Mouse (Mus musculus): ENCODE results near the gene Trim63.

Gene Trim63

GRCm38 (mm10) chr4:134298626-134299497 is 16.1 kb upstream of the Trim63 start:
- no peak for DNase-seq (ENCODE audit: low read depth, low spot score)

GRCm38 (mm10) chr4:134299498-134299810 is 15.5 kb upstream of the Trim63 start:
- no peak for DNase-seq (ENCODE audit: low read depth, low spot score)

DNA sequence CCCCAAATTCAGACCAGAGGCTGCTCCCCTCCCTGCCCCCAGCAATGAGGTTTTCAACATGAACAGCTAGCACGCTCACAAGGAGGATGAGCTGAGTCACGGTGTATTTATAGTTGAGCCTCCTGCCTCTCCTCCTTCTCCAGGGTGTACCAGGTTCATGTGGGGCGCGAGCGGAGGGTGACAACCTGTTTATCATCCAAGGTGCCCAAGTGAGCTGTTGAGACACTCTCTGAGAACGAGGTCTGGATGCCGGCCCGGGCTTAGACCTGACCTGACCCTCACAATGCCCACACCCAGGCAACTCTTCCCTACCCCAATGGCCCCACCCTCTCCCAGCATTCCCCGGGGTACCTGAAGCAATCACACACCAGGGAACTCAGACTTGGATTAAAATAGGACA is 14.6 kb upstream of the Trim63 start:
- DNase-seq (ENCODE audit: low read depth, low spot score), result no peak

- no peak for DNase-seq (ENCODE audit: low read depth, low spot score)
Measured at GRCm38 (mm10) chr4:134302084-134302483, 12.8 kb upstream of the Trim63 start.

DNA sequence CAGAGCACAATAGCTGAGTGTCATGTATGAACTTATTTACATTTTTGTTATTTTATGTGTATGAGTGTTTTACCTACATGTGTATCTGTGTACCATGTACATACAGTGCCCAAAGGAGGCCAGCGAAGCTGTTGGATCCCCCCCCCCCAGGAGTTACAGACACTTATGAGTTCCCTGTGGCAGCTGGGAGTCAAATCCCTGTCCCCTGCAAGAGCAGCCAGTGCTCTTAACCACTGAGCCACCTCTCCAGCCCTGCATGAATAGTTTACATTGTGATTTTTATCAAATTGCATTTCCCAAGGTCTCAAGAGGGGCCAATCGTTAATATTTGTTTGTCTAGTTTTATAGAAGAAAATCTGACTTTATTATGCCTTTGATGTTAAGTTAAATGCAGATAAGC is 8.0 kb upstream of the Trim63 start:
- no peak for DNase-seq (ENCODE audit: low read depth, low spot score)

DNA sequence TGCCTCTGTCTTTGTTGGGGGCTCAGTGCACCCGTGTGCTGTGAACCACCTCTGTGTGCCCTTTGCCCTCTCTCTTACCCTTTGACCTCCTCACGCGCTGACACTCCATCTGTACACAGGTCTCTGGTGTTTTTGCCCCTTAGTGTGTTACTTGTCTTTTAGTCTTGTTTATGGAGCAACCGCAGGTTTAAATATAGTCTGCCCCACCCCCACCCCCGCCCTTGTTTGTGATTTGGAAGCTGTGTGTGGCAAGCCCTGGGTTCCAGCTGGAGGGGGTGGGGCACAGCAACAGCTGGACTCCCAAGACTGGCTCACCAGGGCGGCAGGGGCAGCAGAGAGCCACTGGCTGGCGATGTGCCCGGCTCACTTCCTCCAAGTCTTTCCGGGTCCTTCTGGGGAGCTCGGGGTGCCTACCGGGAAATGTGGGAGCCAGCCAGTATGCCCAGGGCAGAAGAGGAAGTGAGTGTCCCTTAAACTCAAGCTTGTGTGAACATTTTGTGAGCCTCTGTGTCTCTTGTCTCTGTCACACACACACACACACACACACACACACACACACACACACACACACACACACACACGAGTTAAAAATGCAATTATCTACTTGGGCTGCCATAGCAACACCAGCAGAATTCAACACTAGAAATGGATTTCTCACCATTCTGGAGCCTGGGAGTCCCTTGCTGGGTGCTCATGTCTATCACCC is 7.4 kb upstream of the Trim63 start:
- DNase-seq (ENCODE audit: low read depth, low spot score), result no peak

GRCm38 (mm10) chr4:134310106-134310505 is 4.8 kb upstream of the Trim63 start:
- no peak for DNase-seq (ENCODE audit: low read depth, low spot score)

DNA sequence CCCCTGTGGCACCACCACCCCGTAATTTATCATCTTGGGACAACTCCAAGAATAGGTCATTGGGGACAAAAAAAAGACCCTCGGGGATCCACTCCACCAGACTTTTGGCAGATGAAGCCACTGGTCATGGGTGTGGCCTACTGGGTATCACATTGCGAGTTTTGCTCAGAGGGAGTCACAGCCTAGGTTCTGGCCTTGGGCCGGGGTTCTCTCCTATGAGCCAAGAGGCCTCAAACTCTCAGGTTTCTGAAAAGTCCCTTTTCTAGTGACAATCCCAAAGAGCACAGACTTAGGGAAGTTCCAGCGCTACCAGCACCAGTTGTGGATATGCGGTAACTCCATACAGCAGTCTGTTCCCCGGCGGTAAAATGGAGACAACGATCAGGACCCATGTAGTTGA is 4.3 kb upstream of the Trim63 start:
- DNase-seq (ENCODE audit: low read depth, low spot score), result no peak

- no peak for DNase-seq (ENCODE audit: low read depth, low spot score)
Measured at GRCm38 (mm10) chr4:134311784-134312183, 3.1 kb upstream of the Trim63 start.

GRCm38 (mm10) chr4:134312341-134312740 is 2.6 kb upstream of the Trim63 start:
- no peak for DNase-seq (ENCODE audit: low read depth, low spot score)

- DNase-seq (ENCODE audit: low read depth, low spot score), result no peak
Measured at GRCm38 (mm10) chr4:134312901-134313300, 2.0 kb upstream of the Trim63 start.

DNA sequence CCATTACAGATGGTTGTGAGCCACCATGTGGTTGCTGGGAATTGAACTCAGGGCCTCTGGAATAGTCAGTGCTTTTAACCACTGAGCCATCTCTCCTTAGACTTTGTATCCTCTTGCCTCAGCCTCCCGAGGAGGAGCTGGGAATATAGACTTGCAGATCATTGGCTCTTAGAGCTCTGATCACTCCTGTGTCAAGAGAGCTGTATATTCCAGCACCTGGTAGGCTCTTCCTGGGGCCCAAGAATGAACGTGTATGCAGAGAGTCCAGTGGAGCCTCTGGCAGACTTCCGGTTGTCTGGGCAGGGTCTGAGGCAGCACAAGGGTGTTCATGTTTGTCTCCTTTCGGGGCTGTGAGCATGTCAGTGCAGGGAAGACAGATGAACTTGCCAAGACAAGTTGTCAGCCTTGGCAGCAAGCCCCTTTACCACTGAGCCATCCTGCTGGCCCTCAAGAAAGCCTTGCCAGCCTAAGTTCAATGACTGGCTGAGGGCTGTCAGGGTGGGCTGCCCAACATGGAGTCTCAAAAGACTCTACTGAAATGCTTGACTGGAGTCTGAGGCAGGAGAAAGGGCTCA is 752 bp upstream of the Trim63 start:
- DNase-seq (ENCODE audit: low read depth, low spot score), result no peak

- DNase-seq (ENCODE audit: low read depth, low spot score), result no peak
Measured at GRCm38 (mm10) chr4:134315470-134315869, 550 bp downstream of the Trim63 start.

GRCm38 (mm10) chr4:134316390-134316789 is 1.5 kb downstream of the Trim63 start:
- DNase-seq (ENCODE audit: low read depth, low spot score), result no peak

DNA sequence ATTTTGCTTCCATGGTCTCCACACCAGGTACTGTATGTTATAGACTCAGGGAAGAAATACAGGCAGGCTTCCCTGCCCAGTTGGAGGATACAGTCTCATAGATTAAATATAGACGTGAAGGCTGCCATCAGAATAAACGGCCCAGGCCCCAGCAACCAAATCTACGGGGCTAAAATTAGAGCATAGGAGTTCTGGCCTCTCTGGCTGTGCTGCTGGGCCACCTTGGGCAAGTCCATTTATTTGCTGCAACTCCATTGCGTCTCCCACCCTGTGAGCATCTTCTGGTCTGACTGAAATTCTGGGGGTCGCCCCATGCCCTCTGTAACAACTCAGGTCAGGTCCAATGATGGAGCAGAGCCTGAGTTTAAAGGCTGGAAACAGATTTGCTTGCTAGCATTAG is 4.2 kb downstream of the Trim63 start:
- DNase-seq (ENCODE audit: low read depth, low spot score), result no peak

DNA sequence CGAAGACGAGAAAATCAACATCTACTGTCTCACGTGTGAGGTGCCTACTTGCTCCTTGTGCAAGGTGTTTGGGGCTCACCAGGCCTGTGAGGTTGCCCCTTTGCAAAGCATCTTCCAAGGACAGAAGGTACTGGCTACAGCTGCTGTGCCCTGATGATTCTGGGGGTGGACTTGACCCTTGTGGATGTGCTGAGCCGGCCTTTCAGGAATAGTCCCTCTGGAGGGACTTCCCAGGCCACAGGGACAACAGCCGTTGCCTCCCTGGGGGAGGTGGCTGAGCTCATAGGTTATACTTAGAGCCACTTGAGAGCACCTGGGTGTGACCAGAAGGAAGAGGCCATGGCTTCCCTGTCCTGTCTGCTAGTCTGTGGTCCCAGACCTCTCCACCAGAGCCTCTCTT is 4.8 kb downstream of the Trim63 start:
- DNase-seq (ENCODE audit: low read depth, low spot score), result no peak

DNA sequence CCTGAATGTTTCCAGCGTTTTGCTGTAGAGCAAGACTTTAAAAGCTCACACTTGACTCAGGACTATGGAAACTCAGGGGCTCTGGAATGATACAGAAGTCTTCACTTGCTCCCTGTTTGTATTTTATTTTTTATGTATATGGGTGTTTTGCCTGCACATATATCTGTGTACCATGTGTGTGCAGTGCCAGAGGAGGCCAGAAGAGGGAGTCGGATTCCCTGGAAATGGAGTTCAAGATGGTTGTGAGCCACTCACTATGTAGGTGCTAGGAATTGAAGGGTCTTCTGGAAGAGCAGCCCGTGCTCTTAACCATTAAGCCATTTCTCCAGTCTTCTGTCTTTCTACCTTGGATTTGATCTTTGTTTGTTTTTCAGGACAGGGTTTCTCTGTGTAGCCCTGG is 6.6 kb downstream of the Trim63 start:
- DNase-seq (ENCODE audit: low read depth, low spot score), result no peak

- DNase-seq (ENCODE audit: low read depth, low spot score), result no peak
Measured at GRCm38 (mm10) chr4:134324655-134325054, 9.7 kb downstream of the Trim63 start.

DNA sequence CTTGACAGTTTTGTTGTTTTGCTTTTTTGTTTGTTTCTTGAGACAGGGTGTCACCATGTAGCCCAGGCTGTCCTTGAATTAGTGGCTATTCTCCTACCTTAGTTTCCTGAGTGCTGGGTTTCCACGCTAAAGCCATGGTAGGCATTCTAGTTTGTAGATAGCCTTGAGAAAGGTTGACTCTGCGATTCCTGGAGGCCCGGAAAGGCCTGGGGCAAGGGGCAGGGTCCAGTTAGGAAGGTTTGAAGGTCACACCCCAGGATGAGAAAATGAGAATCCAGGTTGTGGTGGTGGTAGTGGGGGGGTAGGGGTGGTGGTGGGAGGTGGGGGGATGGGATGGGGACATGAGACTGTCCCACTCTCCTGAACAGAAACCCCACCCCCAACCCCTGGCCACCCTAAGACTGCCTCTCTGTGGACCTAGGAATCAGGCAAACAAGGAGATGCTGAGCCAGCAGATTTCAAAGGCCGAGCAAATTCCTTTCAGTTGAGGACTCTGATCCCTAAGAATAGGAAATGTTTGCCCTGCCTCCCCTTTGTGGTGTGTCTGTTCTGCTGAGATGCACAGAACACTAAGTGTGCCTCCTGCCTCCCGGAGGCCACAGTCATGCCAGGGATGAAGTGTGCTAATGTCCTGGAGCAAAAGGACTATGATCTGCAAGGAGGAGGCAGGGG is 12.1 kb downstream of the Trim63 start:
- no peak for DNase-seq (ENCODE audit: low read depth, low spot score)

DNA sequence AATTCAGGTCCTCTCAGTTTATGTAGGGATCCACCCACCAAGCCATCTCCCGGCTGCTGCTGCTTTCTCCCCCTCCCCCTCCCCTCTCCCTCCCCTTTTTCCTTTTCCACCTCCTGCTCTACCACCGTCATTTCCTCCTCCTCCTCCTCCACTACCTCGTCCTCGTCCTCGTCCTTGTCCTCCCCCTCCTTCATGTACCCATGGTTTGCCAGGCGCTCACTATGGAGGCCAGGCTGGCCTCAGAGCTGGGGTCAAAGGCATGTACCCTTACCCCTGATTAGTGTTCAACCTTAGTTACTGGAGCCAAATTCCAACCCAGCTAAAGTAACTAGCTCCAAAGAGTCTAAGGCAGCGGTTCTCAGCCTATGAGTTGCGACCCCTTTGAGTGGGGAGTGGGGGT is 13.2 kb downstream of the Trim63 start:
- DNase-seq (ENCODE audit: low read depth, low spot score), result no peak

DNA sequence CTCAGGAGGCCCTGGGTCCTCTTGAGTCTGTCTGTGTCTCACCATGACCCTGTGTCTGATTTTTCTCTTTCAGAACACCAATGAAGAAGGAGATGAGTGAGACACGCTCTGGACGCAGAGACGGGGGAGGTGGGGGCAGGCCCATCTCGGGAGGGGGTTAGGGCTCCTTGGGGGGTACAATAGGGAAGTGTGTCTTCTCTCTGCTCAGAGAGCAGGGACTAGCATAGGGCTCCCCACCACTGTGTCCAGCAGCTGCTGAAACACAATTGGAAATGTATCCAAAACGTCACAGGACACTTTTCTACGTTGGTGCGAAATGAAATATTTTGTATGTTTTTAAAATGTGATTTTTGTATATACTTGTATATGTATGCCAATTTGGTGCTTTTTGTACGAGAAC is 13.9 kb downstream of the Trim63 start:
- DNase-seq (ENCODE audit: low read depth, low spot score), result no peak

DNA sequence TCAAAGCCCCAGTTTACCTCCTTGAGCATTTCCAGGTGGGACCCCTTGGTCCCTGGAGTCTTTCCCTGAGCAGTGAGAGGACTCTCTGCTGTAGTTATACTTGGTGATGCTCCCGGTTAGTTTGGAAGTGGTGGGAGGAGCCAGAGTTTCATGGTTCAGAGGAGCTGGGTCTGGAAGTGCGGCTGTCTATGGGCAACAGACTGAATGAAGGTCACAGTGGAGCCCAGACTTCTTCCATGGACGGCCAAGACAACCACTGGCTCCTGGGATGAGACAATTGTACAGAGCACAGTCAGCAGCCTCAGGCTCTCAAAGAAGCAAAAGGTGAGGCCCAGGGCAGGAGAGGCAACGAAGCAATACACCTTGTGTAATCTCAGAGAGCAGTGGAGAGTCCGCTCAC is 15.4 kb downstream of the Trim63 start:
- DNase-seq (ENCODE audit: low read depth, low spot score), result no peak

All from forelimb bud, embryonic 11.5 days (tissue).